20 mouse cellular contexts compared by ENCODE assay signal in the genomic region with DNA sequence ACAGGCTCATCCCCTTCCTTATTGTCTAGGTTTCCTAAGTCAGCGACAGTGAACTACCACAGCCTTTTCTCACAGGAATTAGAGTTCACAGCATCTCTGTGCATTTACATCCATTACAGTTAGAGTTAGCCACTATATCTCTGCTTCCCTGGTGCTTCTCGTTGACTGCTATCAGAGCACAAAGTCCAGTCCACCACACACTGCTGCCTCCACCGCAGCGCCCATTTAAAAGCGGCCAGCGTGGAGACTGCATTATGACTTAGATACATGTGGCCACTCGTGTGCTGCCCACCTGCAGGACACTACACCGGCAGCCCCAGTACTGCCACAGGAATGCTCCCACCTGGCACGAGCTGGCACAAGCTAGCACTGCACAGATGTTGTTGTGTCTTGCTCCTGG.
DNase-seq lines count a peak whose midpoint lies in the region; ATAC-seq and TF ChIP-seq lines count a peak whose summit lies in the region.
"Had no signal": no experiment of that assay in that cellular context is flagged by ENCODE, and none has a peak within 500 bp of the region (broad histone marks: within the 10 kb centered on the region; RNA-seq: fewer than 3 reads in every experiment).

No protein-coding gene starts in this region.

- H3K4me3 ChIP-seq in liver, embryonic 11.5 days (ENCODE audit: low read depth, low read length), result no peak overlapping the region
- H3K4me3 ChIP-seq in intestine, embryonic 16.5 days (ENCODE audit: low read length), result no peak overlapping the region
- no peak overlapping the region for H3K4me3 ChIP-seq in liver, embryonic 14.5 days (ENCODE audit: insufficient read depth in 1 of 2, low read depth in 2 of 2, low read length in 2 of 2)
- H3K4me3 ChIP-seq in stomach, embryonic 16.5 days (replicated peaks; ENCODE audit: low read length), result no peak overlapping the region
- no peak overlapping the region for H3K4me3 ChIP-seq in limb, embryonic 10.5 days
- H3K4me3 ChIP-seq: forebrain, embryonic 15.5 days; heart, embryonic 15.5 days; hindbrain, embryonic 12.5 days had no signal

- TF ChIP-seq CTCF in liver, embryonic 14.5 days (IDR thresholded peaks at IDR 0.05; ENCODE audit: low read depth), result no peak

- peaks cover 14% of the 10 kb centered on the region for H3K4me1 ChIP-seq in liver, embryonic 11.5 days (replicated peaks; ENCODE audit: control insufficient read depth, insufficient read depth, low read length)
- peaks cover 36% of the 10 kb centered on the region for H3K4me1 ChIP-seq in intestine, embryonic 16.5 days (ENCODE audit: control insufficient read depth, insufficient read depth, low read length)
- H3K4me1 ChIP-seq in liver, embryonic 14.5 days (replicated peaks; ENCODE audit: control insufficient read depth in 2 of 2, insufficient read depth in 2 of 2, low read length in 1 of 2), result peaks cover 4 to 17% of the 10 kb centered on the region in 2 experiments
- H3K4me1 ChIP-seq in stomach, embryonic 16.5 days (ENCODE audit: control insufficient read depth, insufficient read depth, low read length), result peaks cover 51% of the 10 kb centered on the region
- H3K4me1 ChIP-seq in limb, embryonic 10.5 days, result peaks cover 25% of the 10 kb centered on the region
- H3K4me1 ChIP-seq: forebrain, embryonic 15.5 days; hindbrain, embryonic 12.5 days had no signal

- ATAC-seq in liver, embryonic 11.5 days (replicated peaks; ENCODE audit: low FRiP score), result no peak
- ATAC-seq in intestine, embryonic 16.5 days, result peak; percentile 60
- no peak for ATAC-seq in liver, embryonic 14.5 days (ENCODE audit: insufficient read depth)
- ATAC-seq in stomach, embryonic 16.5 days (ENCODE audit: insufficient read depth, low FRiP score), result no peak
- ATAC-seq: CD4-positive, CD25-positive, alpha-beta regulatory T cell, adult 4 months; forebrain, embryonic 15.5 days had no signal

- H3K27ac ChIP-seq in liver, embryonic 11.5 days (ENCODE audit: low read depth, low read length), result peak overlapping the region; percentile 65; the same call in 1 of the 2 replicates
- no peak overlapping the region for H3K27ac ChIP-seq in intestine, embryonic 16.5 days (ENCODE audit: low read length)
- H3K27ac ChIP-seq in liver, embryonic 14.5 days, result no peak overlapping the region
- H3K27ac ChIP-seq in stomach, embryonic 16.5 days (ENCODE audit: low read length), result no peak overlapping the region
- H3K27ac ChIP-seq in limb, embryonic 10.5 days, result no peak overlapping the region
- H3K27ac ChIP-seq: forebrain, embryonic 15.5 days; heart, embryonic 15.5 days; hindbrain, embryonic 12.5 days; kidney, postnatal 0 days had no signal

- no peak for DNase-seq in liver, embryonic 11.5 days (ENCODE audit: low spot score)
- DNase-seq in liver, result no peak
- DNase-seq in liver, embryonic 14.5 days (ENCODE audit: low read depth in 3 of 3, low spot score in 3 of 3), result no peak
- no peak for DNase-seq in adrenal gland, adult 8-10 months
- no peak for DNase-seq in limb, embryonic 10.5 days (ENCODE audit: low spot score)
- DNase-seq: adrenal gland, postnatal 36 days; cerebellum, adult 18-20 months; cerebellum, postnatal 14 days; kidney, adult 8-10 months; kidney, postnatal 4 days; lung, embryonic 14.5 days; lung, postnatal 14 days; thymus, postnatal 14 days had no signal

- H3K9ac ChIP-seq in liver, embryonic 11.5 days (ENCODE audit: low read depth, low read length), result no peak overlapping the region
- H3K9ac ChIP-seq in intestine, embryonic 16.5 days (ENCODE audit: low read depth, low read length), result no peak overlapping the region
- no peak overlapping the region for H3K9ac ChIP-seq in liver, embryonic 14.5 days (replicated peaks)
- 0 out of 2 replicates have a peak overlapping the region, but pooled peaks have one; percentile 43 for H3K9ac ChIP-seq in stomach, embryonic 16.5 days (ENCODE audit: low read length)
- H3K9ac ChIP-seq: forebrain, embryonic 15.5 days; heart, embryonic 15.5 days; hindbrain, embryonic 12.5 days; lung, embryonic 14.5 days had no signal

- no peaks in the 10 kb centered on the region for H3K36me3 ChIP-seq in liver, embryonic 11.5 days (ENCODE audit: control insufficient read depth, insufficient read depth, low read length)
- no peaks in the 10 kb centered on the region for H3K36me3 ChIP-seq in intestine, embryonic 16.5 days (ENCODE audit: control insufficient read depth, insufficient read depth, low read length)
- no peaks in the 10 kb centered on the region for H3K36me3 ChIP-seq in liver, embryonic 14.5 days (replicated peaks; ENCODE audit: control insufficient read depth, insufficient read depth, low read depth)
- no peaks in the 10 kb centered on the region for H3K36me3 ChIP-seq in stomach, embryonic 16.5 days (ENCODE audit: control insufficient read depth, insufficient read depth, low read length)
- peaks cover 55% of the 10 kb centered on the region for H3K36me3 ChIP-seq in limb, embryonic 10.5 days
- H3K36me3 ChIP-seq: forebrain, embryonic 15.5 days; hindbrain, embryonic 12.5 days had no signal

- WGBS in liver, embryonic 11.5 days, result 81% methylated on average over 9 of the region's 9 CpGs
- 65% methylated on average over 9 of the region's 9 CpGs for WGBS in intestine, embryonic 16.5 days
- WGBS in liver, embryonic 14.5 days (ENCODE audit: insufficient replicate concordance), result 77% methylated on average over 9 of the region's 9 CpGs
- 77% methylated on average over 9 of the region's 9 CpGs for WGBS in stomach, embryonic 16.5 days
- 95% methylated on average over 9 of the region's 9 CpGs for WGBS in limb, embryonic 10.5 days

- no peaks in the 10 kb centered on the region for H3K9me3 ChIP-seq in liver, embryonic 11.5 days (ENCODE audit: control insufficient read depth, low read length)
- H3K9me3 ChIP-seq in intestine, embryonic 16.5 days (ENCODE audit: control insufficient read depth, low read length), result no peaks in the 10 kb centered on the region
- H3K9me3 ChIP-seq in liver, embryonic 14.5 days (ENCODE audit: control insufficient read depth, low read length), result no peaks in the 10 kb centered on the region
- H3K9me3 ChIP-seq in stomach, embryonic 16.5 days (replicated peaks; ENCODE audit: control insufficient read depth, low read length), result no peaks in the 10 kb centered on the region
- no peaks in the 10 kb centered on the region for H3K9me3 ChIP-seq in limb, embryonic 10.5 days (replicated peaks)
- H3K9me3 ChIP-seq: forebrain, embryonic 15.5 days; heart, embryonic 15.5 days; hindbrain, embryonic 12.5 days had no signal

- no peak overlapping the region for H3K4me2 ChIP-seq in liver, embryonic 11.5 days
- H3K4me2 ChIP-seq in intestine, embryonic 16.5 days (ENCODE audit: low read depth, low read length), result no peak overlapping the region
- H3K4me2 ChIP-seq in liver, embryonic 14.5 days (ENCODE audit: low read depth), result peak overlapping the region; percentile 0; the same call in 1 of the 2 replicates
- no peak overlapping the region for H3K4me2 ChIP-seq in stomach, embryonic 16.5 days (ENCODE audit: low read depth, low read length)
- H3K4me2 ChIP-seq: forebrain, embryonic 15.5 days; heart, embryonic 15.5 days; hindbrain, embryonic 12.5 days; lung, embryonic 14.5 days had no signal

- no peak for TF ChIP-seq EP300 in liver, embryonic 14.5 days (IDR thresholded peaks at IDR 0.05; ENCODE audit: low read depth)

- H3K27me3 ChIP-seq in liver, embryonic 11.5 days (replicated peaks; ENCODE audit: control insufficient read depth, insufficient read depth, low read length), result no peaks in the 10 kb centered on the region
- H3K27me3 ChIP-seq in intestine, embryonic 16.5 days (replicated peaks; ENCODE audit: control insufficient read depth, insufficient read depth, low read length), result no peaks in the 10 kb centered on the region
- no peaks in the 10 kb centered on the region for H3K27me3 ChIP-seq in liver, embryonic 14.5 days (ENCODE audit: control insufficient read depth, insufficient read depth, low read length)
- H3K27me3 ChIP-seq in stomach, embryonic 16.5 days (ENCODE audit: control insufficient read depth, insufficient read depth, low read length), result no peaks in the 10 kb centered on the region
- H3K27me3 ChIP-seq in limb, embryonic 10.5 days (ENCODE audit: low read depth, poor library complexity, severe bottlenecking), result no peaks in the 10 kb centered on the region
- H3K27me3 ChIP-seq: forebrain, embryonic 15.5 days; heart, embryonic 15.5 days; hindbrain, embryonic 12.5 days had no signal
